In genomic region chr3:134240718-134241025, GRCm38 (mm10) we compare ENCODE assay signal across 8 mouse cellular contexts. TPM values are rescaled to one million over a fixed set of nuclear protein-coding genes. Genes with fewer than 3 reads are reported as not detected.
DNase-seq lines count a peak whose midpoint lies in the region; ATAC-seq and TF ChIP-seq lines count a peak whose summit lies in the region.

No protein-coding gene starts in this region.

- no peak for ATAC-seq in lung, postnatal 0 days
- no peak for ATAC-seq in intestine, postnatal 0 days

- H3K4me1 ChIP-seq in lung, postnatal 0 days (ENCODE audit: insufficient read depth, low read depth, low read length), result peaks cover 4% of the 10 kb centered on the region; the same call in 1 of the 2 replicates
- no peaks in the 10 kb centered on the region for H3K4me1 ChIP-seq in intestine, postnatal 0 days (replicated peaks; ENCODE audit: control insufficient read depth, insufficient read depth, low read length)
- peaks cover 2% of the 10 kb centered on the region; the same call in 1 of the 2 replicates for H3K4me1 ChIP-seq in olfactory bulb, adult 2 months (ENCODE audit: control insufficient read depth, insufficient read depth, low read length)

- no peaks in the 10 kb centered on the region for H3K36me3 ChIP-seq in lung, postnatal 0 days (ENCODE audit: insufficient read depth, low read length)
- H3K36me3 ChIP-seq in intestine, postnatal 0 days (ENCODE audit: control insufficient read depth, insufficient read depth), result no peaks in the 10 kb centered on the region

- TF ChIP-seq EP300 in lung, postnatal 0 days (IDR thresholded peaks at IDR 0.05), result no peak

- H3K9me3 ChIP-seq in lung, postnatal 0 days (ENCODE audit: low read length), result no peaks in the 10 kb centered on the region
- H3K9me3 ChIP-seq in intestine, postnatal 0 days (ENCODE audit: control insufficient read depth), result no peaks in the 10 kb centered on the region

- WGBS in lung, postnatal 0 days, result 14% methylated on average over 6 of the region's 6 CpGs
- WGBS in intestine, postnatal 0 days, result 23% methylated on average over 6 of the region's 6 CpGs
- WGBS in olfactory bulb, adult 2 months, result 3% methylated on average over 6 of the region's 6 CpGs

- H3K27ac ChIP-seq in lung, postnatal 0 days (ENCODE audit: low read length), result no peak overlapping the region
- H3K27ac ChIP-seq in intestine, postnatal 0 days (ENCODE audit: low read depth, low read length), result no peak overlapping the region
- H3K27ac ChIP-seq in olfactory bulb, adult 2 months (ENCODE audit: insufficient read depth, low read depth, low read length), result peak overlapping the region; percentile 86

- TF ChIP-seq POLR2A in olfactory bulb, adult 2 months (IDR thresholded peaks at IDR 0.05; ENCODE audit: insufficient read depth, low read depth, low read length), result no peak

- H3K4me3 ChIP-seq in lung, postnatal 0 days (ENCODE audit: low read depth, low read length), result peak overlapping the region; percentile 62; the same call in 1 of the 2 replicates
- peak overlapping the region; percentile 58 for H3K4me3 ChIP-seq in intestine, postnatal 0 days (ENCODE audit: low read depth, low read length)
- H3K4me3 ChIP-seq in olfactory bulb, adult 2 months (ENCODE audit: insufficient read depth, low read depth, low read length), result peak overlapping the region; percentile 86

- H3K27me3 ChIP-seq in lung, postnatal 0 days (replicated peaks; ENCODE audit: insufficient read depth, low read length), result no peaks in the 10 kb centered on the region
- H3K27me3 ChIP-seq in intestine, postnatal 0 days (replicated peaks; ENCODE audit: control insufficient read depth, insufficient read depth, low read length), result 0 out of 2 replicates have a peak, but pooled peaks cover 3% of the 10 kb centered on the region

- no peak overlapping the region for H3K9ac ChIP-seq in lung, postnatal 0 days (replicated peaks; ENCODE audit: low read depth)
- H3K9ac ChIP-seq in intestine, postnatal 0 days (ENCODE audit: low read depth, low read length), result peak overlapping the region; percentile 53

- peak; percentile 37 for DNase-seq in adrenal gland, postnatal 14 days
- DNase-seq in adrenal gland, postnatal 4 days (ENCODE audit: low spot score in 2 of 2), result no peak
- DNase-seq in lung, postnatal 0 days (ENCODE audit: low spot score), result no peak
- no peak for DNase-seq in lung, postnatal 25 days (ENCODE audit: low spot score)
- DNase-seq in cerebellum, postnatal 14 days, result no peak
- no peak for DNase-seq in adipocyte (ENCODE audit: low spot score)

- TF ChIP-seq CTCF in lung, postnatal 0 days (IDR thresholded peaks at IDR 0.05), result no peak
- no peak for TF ChIP-seq CTCF in intestine, postnatal 0 days (IDR thresholded peaks at IDR 0.05; ENCODE audit: low read depth)
- TF ChIP-seq CTCF in olfactory bulb, adult 2 months (IDR thresholded peaks at IDR 0.05; ENCODE audit: insufficient read depth, low read depth, low read length), result no peak

- H3K4me2 ChIP-seq in lung, postnatal 0 days (replicated peaks; ENCODE audit: low read depth, low read length), result peak overlapping the region; percentile 95
- H3K4me2 ChIP-seq in intestine, postnatal 0 days (replicated peaks; ENCODE audit: low read depth), result peak overlapping the region; percentile 84

RNA-seq across cellular contexts. Expression of gene Cxxc4, which starts 4.4 kb away (rescaled TPM):
- total RNA-seq in adrenal gland, postnatal 14 days (2021), result 5.8 and 8.0 TPM in 2 replicates
- total RNA-seq in adrenal gland, postnatal 4 days (2021), result 10 to 100 TPM; 12.6 to 14.5 TPM
- polyA plus RNA-seq in lung, postnatal 0 days (2015; fragmentation: Nextera tagmentation; extraction: Ambion mirVana), result 0.81 and 0.93 TPM in 2 replicates
- polyA plus RNA-seq in intestine, postnatal 0 days (2015; fragmentation: Nextera tagmentation; extraction: Ambion mirVana), result 1.3 and 1.6 TPM in 2 replicates
- not detected in 2 replicates for polyA plus RNA-seq in olfactory bulb, adult 2 months (2012; ENCODE audit: insufficient read depth, insufficient read length, low replicate concordance, missing spikeins)
